Mouse (Mus musculus) left cerebral cortex, adult 8-10 months (tissue): ENCODE results near the gene Klhl8. TPM values are rescaled to one million over a fixed set of nuclear protein-coding genes. Genes with fewer than 3 reads are reported as not detected.

Experiments
- DNase-seq, 2 experiments: peaks; one replicate each; pipeline ENCODE4 v3.0.0; 2022; ENCODE audit warnings: low spot score in 2 of 2
- total RNA-seq, 4 experiments: library from RNA; stranded (reverse); gene quantifications; 2 replicates each; pipeline ENCODE4 v1.2.4; 2022

Klhl8 gene
- total RNA-seq, 4 experiments from 2014 or later = 29.0 to 30.6 (median 30.3) TPM

DNA sequence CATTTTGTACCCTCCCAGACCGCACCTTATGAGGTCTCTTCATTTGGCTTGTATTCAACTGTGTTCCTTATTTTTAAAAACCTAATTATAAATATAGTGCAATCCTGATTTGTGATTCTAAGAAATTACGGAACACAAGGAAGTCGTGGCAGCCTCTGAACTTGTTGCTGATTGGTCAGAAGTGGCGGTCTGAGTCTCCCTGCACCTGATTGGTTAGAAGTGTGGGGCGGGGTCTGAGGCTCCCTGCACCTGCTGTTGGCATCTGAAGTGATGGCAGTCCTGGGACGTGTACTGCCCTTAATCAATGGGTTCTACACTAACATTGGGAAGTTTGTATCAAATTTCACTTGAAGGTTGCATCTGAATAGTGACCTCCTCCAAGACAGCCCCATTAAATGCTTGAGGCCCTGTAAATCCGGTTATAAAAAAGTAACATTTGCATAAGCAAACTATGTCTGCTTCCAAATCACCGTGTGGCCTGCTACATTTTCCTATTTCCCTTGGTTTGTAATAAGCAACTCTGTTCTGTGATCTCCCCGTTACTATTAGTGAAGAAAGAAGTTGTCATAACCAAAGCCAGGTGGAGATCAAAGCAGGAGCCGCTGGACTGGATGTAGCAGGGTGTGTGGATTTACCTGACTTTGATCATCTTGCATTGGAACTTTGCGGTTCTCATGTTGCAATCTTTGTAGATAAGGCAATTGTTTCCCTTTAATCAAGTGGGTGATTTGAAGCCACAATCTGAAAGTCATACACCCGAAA, 5.7 kb upstream of the Klhl8 start:
- no peak for DNase-seq

DNA sequence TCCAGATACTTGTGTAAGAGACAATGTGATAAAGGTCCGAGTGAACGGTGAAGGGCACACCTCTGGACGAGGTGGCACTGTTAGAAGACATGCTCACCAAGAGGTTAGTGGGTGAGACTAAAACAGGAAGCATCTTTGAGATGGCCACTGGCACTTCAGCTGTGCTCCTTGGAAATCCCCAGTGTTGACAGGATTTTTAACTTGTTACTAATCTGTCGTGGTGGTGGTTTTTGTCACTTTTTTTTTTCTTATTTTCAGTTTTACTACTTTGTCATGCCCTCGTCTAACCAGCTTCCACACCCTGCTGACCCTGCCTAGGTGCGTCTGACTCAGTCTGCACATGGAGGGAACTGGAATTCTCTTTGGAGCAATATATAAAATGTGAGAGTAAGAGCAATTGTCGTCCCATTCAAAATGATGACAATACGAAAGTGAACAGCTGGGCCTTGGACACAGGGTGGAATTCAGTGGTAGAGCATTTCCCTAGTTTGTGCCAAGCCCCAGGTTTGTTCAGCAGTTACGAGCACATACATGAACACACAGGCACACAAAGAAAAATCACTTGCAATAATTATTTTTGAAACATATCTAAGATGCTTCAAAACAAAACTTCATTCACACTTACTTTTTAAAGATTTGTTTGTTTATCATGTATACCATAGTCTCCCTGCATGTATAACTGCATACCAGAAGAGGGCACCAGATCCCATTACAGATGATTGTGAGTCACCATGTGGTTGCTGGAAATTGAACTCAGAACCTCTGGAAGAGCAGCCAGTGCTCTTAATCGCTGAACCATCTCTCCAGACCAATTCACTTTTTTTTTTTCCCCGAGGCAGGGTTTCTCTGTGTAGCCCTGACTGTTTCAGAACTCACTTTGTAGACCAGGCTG, 3.5 kb upstream of the Klhl8 start:
- no peak for DNase-seq

DNA sequence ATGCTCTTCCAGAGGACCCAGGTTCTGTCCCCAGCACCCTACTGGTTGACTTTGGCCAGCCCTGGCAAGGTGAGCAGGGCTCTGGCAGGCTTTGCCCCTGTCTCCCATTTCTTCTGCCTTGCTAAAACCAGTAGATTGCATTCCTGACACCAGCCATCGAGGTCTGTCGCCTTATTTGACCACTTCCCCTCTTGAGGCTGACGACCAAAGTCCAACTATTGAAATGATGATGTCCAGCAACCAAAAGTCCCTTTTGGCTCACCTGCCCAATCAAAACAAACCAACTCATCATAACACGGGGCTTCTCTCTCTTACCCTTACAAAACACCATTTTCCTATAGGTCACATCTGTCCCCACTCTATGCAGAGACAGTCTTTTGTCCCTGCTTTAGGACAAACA, 2.1 kb upstream of the Klhl8 start:
- DNase-seq = no peak

DNA sequence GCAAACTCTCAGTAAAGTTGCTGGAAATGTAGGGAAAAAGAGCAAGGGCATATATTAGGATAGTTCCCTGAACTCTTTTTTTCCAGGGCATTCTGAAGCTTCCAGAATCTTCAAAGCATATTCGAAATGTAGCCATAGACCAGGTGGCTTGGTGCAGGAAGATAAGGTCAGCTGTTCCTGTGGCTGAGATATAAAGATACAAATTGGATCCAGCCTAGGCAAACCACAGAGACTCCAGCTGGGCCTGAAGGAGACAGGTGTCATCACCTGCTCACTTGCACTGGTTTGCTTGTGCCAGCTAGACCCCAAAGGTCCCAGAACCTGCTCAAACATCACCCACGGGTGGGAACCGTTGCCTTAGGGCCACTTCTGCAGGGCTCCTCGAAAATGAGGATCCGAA, 496 bp upstream of the Klhl8 start:
- no peak for DNase-seq

DNA sequence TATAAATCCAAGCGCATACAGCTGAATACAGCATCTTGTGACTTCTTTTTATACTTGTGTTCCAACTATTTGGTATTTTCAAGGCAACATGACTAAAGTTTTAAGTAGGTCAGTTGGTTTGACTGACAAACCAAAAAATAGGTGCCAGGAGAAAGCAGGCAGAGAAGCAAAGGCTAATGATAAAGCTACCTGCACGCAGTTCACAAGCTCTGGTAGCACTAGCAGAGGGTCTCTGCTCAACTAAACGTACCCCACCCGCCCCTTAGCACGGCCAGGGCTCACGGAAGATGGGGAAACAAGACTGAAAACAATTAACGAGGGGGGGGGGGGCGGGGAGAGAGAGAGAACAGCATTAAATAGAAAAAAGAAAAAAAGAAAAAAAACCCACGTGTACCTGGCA, 903 bp downstream of the Klhl8 start:
- DNase-seq = no peak

DNA sequence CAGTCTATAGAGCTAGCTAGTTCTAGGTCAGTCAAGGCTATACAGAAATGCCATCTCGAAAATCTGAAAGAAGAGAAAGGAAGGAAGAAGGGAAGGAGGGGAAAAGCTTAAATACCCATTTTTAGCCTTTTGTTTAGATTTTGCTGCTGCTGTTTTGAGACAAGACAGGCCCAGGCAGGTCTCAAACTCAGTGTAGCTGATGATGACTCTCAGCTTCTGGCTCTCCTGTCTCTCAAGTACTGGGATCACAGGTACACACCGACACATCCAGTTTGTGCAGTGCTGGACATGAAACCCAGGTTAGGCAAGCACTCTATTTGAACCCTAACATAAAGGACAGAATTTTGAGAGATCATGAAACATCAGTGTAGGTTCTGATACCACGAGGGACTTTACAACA, 1.6 kb downstream of the Klhl8 start:
- no peak for DNase-seq

DNA sequence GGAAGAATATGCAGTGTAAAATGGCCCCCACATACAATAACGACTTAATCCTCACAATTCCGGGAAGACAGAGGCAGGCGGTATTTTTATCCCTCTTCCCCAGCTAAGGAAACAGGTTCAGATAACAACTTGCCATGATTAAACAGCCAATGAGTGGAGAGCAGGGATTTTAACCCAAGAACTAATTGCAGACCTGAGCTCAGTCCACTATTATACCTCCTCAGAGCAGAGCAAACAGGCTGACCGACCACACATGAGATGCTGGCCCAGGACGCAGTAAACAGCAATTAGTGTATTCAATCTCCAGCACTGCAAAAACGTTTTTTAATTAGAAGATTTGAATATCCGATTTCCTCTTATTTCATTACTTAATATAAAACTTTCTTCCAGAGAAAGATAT, 2.2 kb downstream of the Klhl8 start:
- DNase-seq = no peak

DNA sequence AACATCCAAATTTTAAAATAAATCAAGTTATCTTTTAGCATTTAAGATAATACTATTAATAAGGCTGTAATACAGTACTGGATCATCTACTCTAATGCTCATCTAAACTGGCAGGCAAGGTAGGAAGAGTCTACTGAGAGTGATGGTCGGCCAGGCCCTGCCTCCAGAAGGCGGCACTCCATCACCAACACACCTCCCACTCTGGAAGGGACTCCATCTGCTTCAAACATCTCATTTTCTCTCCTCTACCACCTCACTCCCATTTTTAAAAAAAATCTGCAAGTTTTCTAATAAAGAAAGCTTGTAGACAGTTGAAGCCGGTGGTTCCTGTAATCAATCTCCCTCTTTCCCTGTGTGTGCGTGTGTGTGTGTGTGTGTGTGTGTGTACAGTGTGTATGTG, 3.2 kb downstream of the Klhl8 start:
- peak in 1 of 2 experiments; percentile 36 for DNase-seq

DNA sequence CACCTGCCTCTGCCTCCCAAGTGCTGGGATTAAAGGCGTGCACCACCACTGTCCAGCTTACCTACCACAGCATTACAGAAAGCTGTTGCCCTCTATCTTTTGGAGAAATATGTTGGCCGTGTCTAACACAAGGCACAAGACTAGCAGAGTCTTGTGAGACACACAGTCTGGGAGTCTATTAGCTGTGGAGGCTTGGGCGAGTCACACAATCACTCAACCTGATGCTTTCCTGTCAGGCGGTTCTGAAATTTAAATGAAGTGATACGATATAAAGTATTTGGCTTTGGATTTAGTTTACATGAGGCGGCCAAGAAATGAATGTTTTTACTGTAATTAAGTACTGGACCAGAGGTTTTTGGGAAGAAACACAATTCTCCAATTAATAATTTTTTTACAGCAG, 4.9 kb downstream of the Klhl8 start:
- no peak for DNase-seq

DNA sequence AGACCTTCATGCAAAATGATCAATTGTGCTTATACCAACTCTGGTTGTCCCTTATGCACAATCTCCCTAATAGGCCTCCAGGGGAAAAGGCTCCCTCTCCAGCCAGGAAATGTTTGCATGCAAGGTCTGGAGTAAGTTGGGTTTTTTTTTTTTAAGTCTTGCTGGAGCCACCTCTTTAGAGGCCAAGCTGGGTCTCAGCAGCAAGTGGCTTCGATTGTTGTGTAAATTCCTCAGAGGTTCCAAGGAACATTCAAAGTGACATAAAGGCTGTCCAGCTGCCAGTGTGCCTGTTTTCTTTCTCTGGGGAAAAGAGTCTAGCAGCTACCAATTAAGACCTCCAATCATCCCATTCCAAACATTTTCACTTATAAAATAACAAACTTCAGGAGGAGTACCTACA, 12.7 kb downstream of the Klhl8 start:
- no peak for DNase-seq

DNA sequence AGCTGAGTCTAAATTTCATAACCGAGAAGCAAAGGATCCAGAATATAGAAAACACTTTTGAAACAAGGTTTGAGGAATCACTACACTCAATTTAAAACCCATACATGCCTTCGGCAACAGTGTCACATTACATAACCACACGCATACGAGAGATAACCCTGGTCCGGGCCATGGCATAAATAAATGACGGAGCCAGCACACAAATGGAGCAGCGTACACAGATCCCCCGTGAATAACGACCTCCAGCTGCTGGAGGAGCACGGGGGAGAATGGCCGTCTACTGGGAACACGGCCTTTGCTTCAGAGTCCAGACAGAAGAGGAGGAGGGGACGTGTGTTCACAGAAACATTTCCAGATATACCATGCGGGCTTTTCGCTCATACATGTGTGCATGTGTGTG, 21.3 kb downstream of the Klhl8 start:
- DNase-seq = no peak

DNA sequence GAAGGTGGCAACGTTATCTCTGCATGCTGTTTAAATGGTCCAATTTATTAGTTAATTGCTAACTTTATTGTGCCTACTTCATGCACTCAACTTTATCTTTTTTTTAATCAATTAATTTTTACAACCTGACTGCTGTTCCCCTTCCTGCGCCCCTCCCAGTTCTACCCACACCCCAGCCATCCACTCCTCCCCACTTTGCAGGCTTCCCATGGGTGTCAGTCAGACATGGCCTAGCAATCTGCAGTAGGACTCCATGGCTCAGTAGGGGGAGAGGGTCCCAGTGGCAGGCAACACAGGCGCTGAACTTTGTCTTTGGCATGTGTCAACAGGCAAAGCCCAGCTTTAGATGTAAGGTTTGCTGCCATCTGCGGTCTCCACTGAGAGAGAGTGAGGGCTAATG, 47.3 kb downstream of the Klhl8 start:
- DNase-seq = no peak

DNA sequence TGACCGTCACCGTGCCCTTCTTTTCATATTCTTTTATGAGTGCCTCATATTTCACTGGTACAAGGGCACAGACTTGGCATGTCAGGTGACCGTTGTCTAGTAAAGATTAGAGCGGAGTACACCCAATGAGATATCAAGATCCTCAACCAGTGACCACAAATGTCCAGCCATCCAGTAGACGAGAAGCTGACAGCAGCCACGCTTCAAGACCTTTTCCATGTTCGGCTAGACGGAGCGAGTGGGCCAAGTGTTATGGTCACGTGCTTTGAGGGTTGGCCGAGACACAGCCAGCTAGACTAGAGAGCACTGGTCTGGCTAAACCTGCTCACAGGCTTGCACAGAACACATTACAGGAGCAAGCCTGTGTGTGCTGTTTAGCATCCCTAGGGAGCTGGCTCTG, 50.4 kb downstream of the Klhl8 start:
- no peak for DNase-seq

DNA sequence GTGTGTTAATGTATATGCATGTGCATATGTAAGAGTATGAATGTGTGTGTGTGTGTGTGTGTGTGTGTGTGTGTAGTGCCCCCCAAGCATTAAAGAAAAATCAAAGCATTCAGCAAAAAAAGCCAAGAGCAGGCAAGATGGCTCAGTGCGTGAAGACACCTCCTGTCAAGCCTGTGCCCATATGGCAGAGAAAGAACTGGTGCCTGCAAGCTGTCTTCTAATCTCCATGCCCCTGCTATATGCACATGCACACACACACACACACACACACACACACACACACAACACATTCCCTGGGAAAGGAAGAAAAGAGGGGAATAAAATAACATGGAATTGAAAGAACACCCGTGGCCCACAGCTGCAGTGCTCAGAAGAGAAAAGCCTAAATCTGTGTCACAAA, 53.9 kb downstream of the Klhl8 start:
- no peak for DNase-seq

DNA sequence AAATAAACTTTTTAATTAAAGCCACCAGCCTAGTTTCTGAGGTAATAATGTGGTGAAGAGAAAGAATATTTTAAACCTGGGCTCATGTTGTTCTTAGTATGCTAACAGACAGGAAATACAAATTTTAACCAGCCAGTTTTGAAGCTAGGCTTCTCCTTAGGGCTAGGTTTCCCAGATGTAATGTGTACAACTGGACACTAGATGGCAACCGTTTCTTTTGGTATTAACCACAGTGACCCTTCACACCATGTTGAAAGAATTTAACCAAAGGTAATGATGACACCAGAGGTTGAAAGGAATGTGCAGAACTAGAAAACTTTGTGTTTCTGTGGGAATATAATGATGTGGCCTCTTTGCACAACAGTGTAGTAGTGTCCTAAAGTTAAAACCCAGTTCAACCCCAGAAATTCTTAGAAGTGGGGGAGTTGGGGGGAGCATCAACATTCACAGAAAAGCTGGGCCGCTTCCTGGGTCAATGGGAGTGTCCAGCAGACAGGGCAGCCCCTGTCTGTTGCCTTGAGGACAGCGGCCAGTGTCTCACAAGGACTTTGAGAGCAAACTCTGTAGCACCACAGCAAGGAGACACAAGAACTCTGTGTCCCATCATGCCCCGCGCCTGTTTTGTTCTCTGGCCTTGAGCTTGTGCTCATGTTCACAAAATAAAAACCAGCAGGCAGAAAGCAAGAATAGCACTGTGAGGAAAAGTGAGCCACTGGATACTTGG, 54.6 kb downstream of the Klhl8 start:
- DNase-seq = no peak

DNA sequence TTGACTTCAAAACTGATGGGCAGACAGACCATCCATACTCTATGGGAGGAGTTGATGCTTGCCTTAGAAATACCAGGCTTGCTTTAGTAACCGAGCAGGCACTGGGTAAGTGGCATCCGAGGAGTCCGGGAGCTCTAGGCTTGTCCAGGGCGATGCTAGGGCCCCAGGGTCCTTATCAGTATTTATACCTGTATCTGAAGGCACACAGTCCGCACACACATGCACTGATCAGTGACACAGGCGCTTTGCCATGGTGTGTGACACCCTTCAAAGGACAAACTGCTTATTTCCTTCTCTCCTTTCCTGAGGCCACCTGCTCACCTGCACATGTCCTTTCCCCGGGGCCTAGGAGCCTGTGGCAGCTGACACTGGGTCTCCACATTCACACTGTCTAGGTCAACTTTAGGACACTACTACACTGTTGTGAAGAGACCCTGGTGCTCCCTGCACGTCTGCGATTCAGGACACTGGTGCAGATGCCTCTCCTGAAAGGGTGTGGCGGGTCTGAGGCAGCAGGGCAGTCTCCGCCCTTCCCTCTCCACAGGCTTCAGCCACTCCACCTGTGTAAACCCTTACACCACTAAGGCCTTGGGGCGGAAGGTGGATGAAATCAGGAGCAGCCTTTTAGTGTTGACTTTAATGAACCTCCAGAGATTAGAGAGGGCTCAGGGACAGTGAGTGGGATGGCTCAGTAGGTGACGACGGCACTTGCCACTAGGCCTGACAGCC, 55.4 kb downstream of the Klhl8 start:
- no peak for DNase-seq

DNA sequence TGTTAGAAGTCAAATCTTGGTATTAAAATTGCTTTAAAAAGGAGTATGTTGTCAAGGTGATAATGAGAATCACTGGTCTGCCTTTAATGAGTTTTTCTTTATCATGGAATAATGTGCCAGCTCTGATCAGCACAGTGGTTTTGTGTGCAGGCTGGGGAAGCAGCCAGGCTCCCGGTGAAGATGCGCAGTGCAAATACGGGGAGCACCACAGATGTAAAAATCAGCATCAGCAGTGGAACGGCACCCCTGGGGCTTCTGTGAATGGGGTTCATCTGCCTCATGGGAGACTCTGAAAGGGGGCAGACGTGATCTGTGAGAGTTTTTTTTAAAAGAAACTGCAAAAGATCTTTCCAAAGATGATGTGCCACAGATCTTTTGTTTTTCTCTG, 56.3 kb downstream of the Klhl8 start:
- no peak for DNase-seq

DNA sequence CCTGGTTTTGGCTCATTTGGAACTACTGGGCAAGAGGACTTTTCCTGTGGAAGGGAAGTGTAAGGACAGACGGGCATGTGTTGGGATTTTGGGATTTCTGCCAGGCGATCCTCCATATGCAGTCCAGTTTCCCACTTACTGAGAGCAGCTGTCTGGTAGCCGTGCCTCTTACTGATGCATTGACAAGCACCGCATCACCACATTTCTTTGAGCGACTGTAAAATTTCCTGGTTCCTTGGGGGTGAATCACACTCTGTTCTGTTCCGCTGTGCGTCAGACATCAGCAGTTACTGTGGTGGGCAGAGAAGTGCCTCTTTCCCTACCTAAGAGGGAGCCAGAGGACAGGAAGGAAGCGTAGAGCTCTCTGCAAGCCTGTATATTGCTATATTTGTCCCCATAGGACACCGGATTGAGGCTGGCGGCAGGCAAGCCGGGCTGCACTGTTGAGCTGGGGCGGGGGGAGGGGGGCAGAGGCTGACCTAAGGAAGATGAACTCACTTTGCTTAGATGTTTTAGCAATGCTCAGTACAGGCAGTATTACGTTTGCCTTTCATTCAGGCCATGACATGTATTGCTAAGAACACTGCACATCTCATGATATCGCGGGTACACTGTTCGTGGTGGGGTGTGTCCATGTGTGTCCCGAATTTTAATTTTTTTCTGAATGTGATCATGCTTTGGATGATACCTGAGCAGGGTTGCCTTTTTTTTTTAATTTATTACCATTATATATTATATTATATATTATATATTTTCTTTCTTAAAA, 56.8 kb downstream of the Klhl8 start:
- peak; percentile 41 to 67 for DNase-seq

DNA sequence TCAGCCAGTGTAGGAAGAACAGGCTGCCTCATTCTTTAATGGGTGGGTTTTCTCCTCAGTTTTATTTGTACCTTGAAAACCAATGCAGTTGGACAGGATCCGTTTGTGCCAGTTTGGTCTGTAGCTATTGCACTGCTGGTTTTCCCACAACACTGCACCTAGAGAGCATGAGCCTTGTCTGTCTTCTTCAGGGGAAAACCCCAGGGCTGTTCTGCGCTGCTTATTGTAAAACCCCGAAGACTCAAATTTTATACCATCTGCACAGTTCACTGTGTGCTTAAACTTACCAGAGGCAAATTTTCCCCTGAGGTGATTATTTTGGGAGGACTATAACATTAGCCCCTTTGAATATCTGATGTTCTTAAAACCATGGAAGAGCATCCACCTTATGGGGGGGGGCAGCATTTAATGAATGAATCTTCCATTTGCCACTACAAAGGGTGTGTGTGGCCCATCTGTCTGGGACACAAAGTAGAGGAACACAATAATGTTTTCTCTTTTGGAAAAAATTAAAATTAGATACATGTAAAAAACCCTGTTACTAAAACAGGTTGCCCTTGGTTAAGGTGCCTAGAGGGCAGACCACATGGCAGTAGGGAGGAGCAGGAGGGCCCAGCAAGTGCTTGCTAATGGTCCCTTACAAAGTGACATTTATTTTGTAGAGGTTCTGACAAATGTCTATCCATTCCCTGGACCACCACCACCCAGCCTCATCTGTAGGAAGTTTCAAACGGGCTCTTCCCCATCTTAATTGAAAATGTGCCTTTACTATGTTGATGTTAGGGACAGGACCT, 58.1 kb downstream of the Klhl8 start:
- no peak for DNase-seq

DNA sequence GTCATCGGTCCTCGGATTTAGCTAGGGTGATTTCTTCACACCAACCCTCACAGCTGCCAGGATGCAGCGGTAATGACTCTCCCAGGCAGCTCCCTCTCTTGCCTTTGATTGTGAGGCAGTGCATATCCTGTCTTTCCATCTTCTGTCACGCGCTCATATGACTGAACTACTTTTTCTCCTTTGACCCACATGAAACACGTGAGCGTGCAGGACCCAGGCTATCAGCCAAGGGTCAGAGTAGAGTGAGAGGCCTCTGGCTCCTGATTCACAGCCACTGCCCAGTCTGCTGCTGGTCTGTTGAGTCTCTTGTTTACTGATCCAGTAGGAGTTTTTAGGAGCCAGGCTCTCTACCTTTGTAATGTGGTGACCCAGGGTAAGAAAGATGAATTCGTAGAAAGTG, 62.5 kb downstream of the Klhl8 start:
- no peak for DNase-seq
